Mouse (Mus musculus) midbrain, embryonic 15.5 days (tissue): ENCODE measurements around the gene Fancm. TPM values are rescaled to one million over a fixed set of nuclear protein-coding genes. Genes with fewer than 3 reads are reported as not detected.

Experiments used
- ATAC-seq: fragments of 200-750 bp; cut with Nextera tagmentation; replicated peaks from 2 replicates; pipeline ENCODE4 v1.8.0; 2017; ENCODE audit warnings: moderate TSS enrichment
- H3K27ac ChIP-seq: fragments of 300-500 bp; sonication (generic); 2 replicates; pipeline ENCODE4 v1.5.1; 2015; ENCODE audit warnings: mild to moderate bottlenecking, inconsistent platforms
- H3K27me3 ChIP-seq: fragments of 300-500 bp; sonication (generic); replicated peaks from 2 replicates; pipeline ENCODE4 v1.6.1; 2015; ENCODE audit warnings: inconsistent platforms
- H3K36me3 ChIP-seq: fragments of 300-500 bp; sonication (generic); replicated peaks from 2 replicates; pipeline ENCODE4 v1.6.1; 2015; ENCODE audit warnings: inconsistent platforms
- H3K4me1 ChIP-seq: fragments of 300-500 bp; sonication (generic); 2 replicates; pipeline ENCODE4 v1.6.1; 2015; ENCODE audit warnings: inconsistent platforms
- H3K4me2 ChIP-seq: fragments of 300-500 bp; sonication (generic); 2 replicates; pipeline ENCODE4 v1.6.1; 2015; ENCODE audit warnings: inconsistent platforms, mild to moderate bottlenecking, moderate library complexity
- H3K4me3 ChIP-seq: fragments of 300-500 bp; sonication (generic); 2 replicates; pipeline ENCODE4 v1.5.1; 2015; ENCODE audit warnings: mild to moderate bottlenecking, inconsistent platforms
- H3K9ac ChIP-seq: fragments of 300-500 bp; sonication (generic); 2 replicates; pipeline ENCODE4 v1.6.1; 2015; ENCODE audit warnings: mild to moderate bottlenecking, inconsistent platforms
- H3K9me3 ChIP-seq: fragments of 300-500 bp; sonication (generic); 2 replicates; pipeline ENCODE4 v1.6.1; 2016; ENCODE audit warnings: inconsistent platforms
- WGBS: fragments of 180-500 bp; shearing (Covaris S2); methylation state at CpG from one replicate; pipeline ENCODE4 v1.1.7; 2015; ENCODE audit warnings: mixed read lengths; 5-methylcytosine and 5-hydroxymethylcytosine counted together
- polyA plus RNA-seq: library from polyadenylated mRNA; unstranded; fragments of >200 nt; fragmentation: Nextera tagmentation; extraction: Ambion mirVana; gene quantifications from 2 replicates; pipeline ENCODE4 v1.2.1, GENCODE M21; 2015

Gene Fancm
- polyA plus RNA-seq: 6.0 and 7.9 TPM in 2 replicates

GRCm38 (mm10) chr12:65075085-65075732 lies at the start of gene Fancm:
Gene Fancm, plus strand, starts transcription at chr12:65075603.
- Histone ChIP-seq H3K27ac (peak within 1 kb of the TSS; percentile 97), H3K36me3 (no peaks in the 10 kb centered on the region), H3K4me2 (peak within 1 kb of the TSS; percentile 88), H3K27me3 (no peaks in the 10 kb centered on the region), H3K4me3 (peak within 1 kb of the TSS; percentile 66), H3K9me3 (no peaks in the 10 kb centered on the region), H3K9ac (peak within 1 kb of the TSS; percentile 72), H3K4me1 (peaks cover 42% of the 10 kb centered on the region)
- peak; percentile 44 for ATAC-seq
- WGBS: 2% methylated on average over 39 of the region's 39 CpGs

GRCm38 (mm10) chr12:65035839-65036189 lies 39.6 kb upstream of the Fancm start:
- H3K4me2 ChIP-seq: peak overlapping the region; percentile 55
- H3K36me3 ChIP-seq: no peaks in the 10 kb centered on the region
- H3K9ac ChIP-seq: no peak overlapping the region; the same call in 1 of the 2 replicates
- H3K27me3 ChIP-seq: no peaks in the 10 kb centered on the region
- H3K4me1 ChIP-seq: peaks cover 19% of the 10 kb centered on the region
- H3K9me3 ChIP-seq: no peaks in the 10 kb centered on the region
- ATAC-seq: peak; percentile 10; the same call in 1 of the 2 replicates
- no peak overlapping the region for H3K27ac ChIP-seq
- whole genome bisulfite sequencing: 49% methylated on average over 8 of the region's 8 CpGs
- peak overlapping the region; percentile 88 for H3K4me3 ChIP-seq

- Histone ChIP-seq H3K4me3 (peak within 1 kb of the TSS; percentile 88), H3K9ac (peak within 1 kb of the TSS; percentile 77), H3K4me2 (peak within 1 kb of the TSS; percentile 55), H3K27ac (peak within 1 kb of the TSS; percentile 79), H3K27me3 (no peaks in the 10 kb centered on the region), H3K4me1 (peaks cover 19% of the 10 kb centered on the region), H3K36me3 (no peaks in the 10 kb centered on the region), H3K9me3 (no peaks in the 10 kb centered on the region)
- WGBS: under 1% methylated on average over 64 of the region's 65 CpGs
- peak; percentile 95 for ATAC-seq
These were observed 39.1 kb upstream of the Fancm start, which contains the start of gene Prpf39 for GRCm38 (mm10) chr12:65036190-65036870. Gene Prpf39, plus strand, starts transcription at chr12:65036333.

GRCm38 (mm10) chr12:65036892-65037545 lies 38.4 kb upstream of the Fancm start:
- Histone ChIP-seq H3K9ac (peak overlapping the region; percentile 77; the same call in 1 of the 2 replicates), H3K4me1 (peaks cover 19% of the 10 kb centered on the region), H3K9me3 (no peaks in the 10 kb centered on the region), H3K4me2 (peak overlapping the region; percentile 55), H3K4me3 (peak overlapping the region; percentile 88), H3K27me3 (no peaks in the 10 kb centered on the region), H3K27ac (no peak overlapping the region), H3K36me3 (no peaks in the 10 kb centered on the region)
- 17% methylated on average over 18 of the region's 18 CpGs for whole genome bisulfite sequencing
- ATAC-seq: peak; percentile 32

- Histone ChIP-seq H3K4me2 (peak overlapping the region; percentile 55), H3K27me3 (no peaks in the 10 kb centered on the region), H3K9ac (no peak overlapping the region), H3K36me3 (no peaks in the 10 kb centered on the region), H3K4me1 (peaks cover 19% of the 10 kb centered on the region), H3K4me3 (peak overlapping the region; percentile 88), H3K27ac (no peak overlapping the region), H3K9me3 (no peaks in the 10 kb centered on the region)
- WGBS: 47% methylated on average over 4 of the region's 4 CpGs
- ATAC-seq: no peak
These were observed 37.9 kb upstream of the Fancm start for GRCm38 (mm10) chr12:65037546-65037937.

GRCm38 (mm10) chr12:65048799-65049198 lies 26.6 kb upstream of the Fancm start:
- Histone ChIP-seq H3K4me2 (no peak overlapping the region), H3K9me3 (no peaks in the 10 kb centered on the region), H3K36me3 (peaks cover 11% of the 10 kb centered on the region), H3K27ac (no peak overlapping the region), H3K27me3 (no peaks in the 10 kb centered on the region), H3K4me1 (no peaks in the 10 kb centered on the region), H3K4me3 (no peak overlapping the region), H3K9ac (no peak overlapping the region)
- no peak for ATAC-seq

- Histone ChIP-seq H3K4me2 (no peak overlapping the region), H3K9me3 (no peaks in the 10 kb centered on the region), H3K36me3 (peaks cover 30% of the 10 kb centered on the region), H3K9ac (no peak overlapping the region), H3K27ac (no peak overlapping the region), H3K4me1 (no peaks in the 10 kb centered on the region), H3K4me3 (no peak overlapping the region), H3K27me3 (no peaks in the 10 kb centered on the region)
- WGBS: 86% methylated on average over 2 of the region's 2 CpGs
- no peak for ATAC-seq
These were observed 17.2 kb upstream of the Fancm start for GRCm38 (mm10) chr12:65058203-65058602.

GRCm38 (mm10) chr12:65061082-65061481 lies 14.3 kb upstream of the Fancm start:
- H3K27ac ChIP-seq: no peak overlapping the region
- ATAC-seq: no peak

GRCm38 (mm10) chr12:65065241-65065640 lies 10.2 kb upstream of the Fancm start:
- Histone ChIP-seq H3K4me3 (no peak overlapping the region), H3K27ac (no peak overlapping the region), H3K4me2 (no peak overlapping the region), H3K36me3 (peaks cover 44% of the 10 kb centered on the region), H3K4me1 (no peaks in the 10 kb centered on the region), H3K9ac (no peak overlapping the region), H3K9me3 (no peaks in the 10 kb centered on the region), H3K27me3 (no peaks in the 10 kb centered on the region)
- WGBS: 89% methylated on average over 2 of the region's 2 CpGs
- ATAC-seq: no peak

More at GRCm38 (mm10) chr12:65061082-65061481, 14.3 kb upstream of the Fancm start:
- no peaks in the 10 kb centered on the region for H3K4me1 ChIP-seq
- no peak overlapping the region for H3K9ac ChIP-seq
- peaks cover 35% of the 10 kb centered on the region for H3K36me3 ChIP-seq
- no peak overlapping the region for H3K4me2 ChIP-seq
- H3K4me3 ChIP-seq: no peak overlapping the region
- no peaks in the 10 kb centered on the region for H3K9me3 ChIP-seq
- no peaks in the 10 kb centered on the region for H3K27me3 ChIP-seq

GRCm38 (mm10) chr12:65066234-65066633 lies 9.2 kb upstream of the Fancm start:
- Histone ChIP-seq H3K9ac (no peak overlapping the region), H3K4me2 (no peak overlapping the region), H3K27ac (no peak overlapping the region), H3K4me1 (no peaks in the 10 kb centered on the region), H3K9me3 (no peaks in the 10 kb centered on the region), H3K27me3 (no peaks in the 10 kb centered on the region), H3K4me3 (no peak overlapping the region), H3K36me3 (peaks cover 37% of the 10 kb centered on the region)
- 75% methylated on average over 3 of the region's 3 CpGs for WGBS
- ATAC-seq: no peak

GRCm38 (mm10) chr12:65068409-65068808 lies 7.0 kb upstream of the Fancm start:
- H3K27me3 ChIP-seq: no peaks in the 10 kb centered on the region
- H3K9ac ChIP-seq: no peak overlapping the region
- peaks cover 27% of the 10 kb centered on the region for H3K36me3 ChIP-seq
- peaks cover 9% of the 10 kb centered on the region; the same call in 1 of the 2 replicates for H3K4me1 ChIP-seq
- 89% methylated on average over 4 of the region's 4 CpGs for WGBS
- ATAC-seq: no peak
- no peak overlapping the region for H3K27ac ChIP-seq
- no peaks in the 10 kb centered on the region for H3K9me3 ChIP-seq
- H3K4me3 ChIP-seq: no peak overlapping the region
- no peak overlapping the region for H3K4me2 ChIP-seq

- no peaks in the 10 kb centered on the region for H3K9me3 ChIP-seq
- ATAC-seq: peak; percentile 80
- H3K9ac ChIP-seq: peak overlapping the region; percentile 74
- H3K4me3 ChIP-seq: peak overlapping the region; percentile 66
- peak overlapping the region; percentile 97 for H3K27ac ChIP-seq
- H3K4me2 ChIP-seq: peak overlapping the region; percentile 88
- WGBS: 4% methylated on average over 21 of the region's 21 CpGs
- H3K36me3 ChIP-seq: 0 out of 2 replicates have a peak, but pooled peaks cover 11% of the 10 kb centered on the region
- H3K27me3 ChIP-seq: no peaks in the 10 kb centered on the region
- peaks cover 37% of the 10 kb centered on the region for H3K4me1 ChIP-seq
These were observed 2.3 kb upstream of the Fancm start for GRCm38 (mm10) chr12:65072911-65073610.
